Mouse (Mus musculus) CD4-positive, CD25-positive, alpha-beta regulatory T cell, adult 9 weeks (primary cell): Measurements from ENCODE around the gene BC067074. TPM values are rescaled to one million over a fixed set of nuclear protein-coding genes. Genes with fewer than 3 reads are reported as not detected.

Experiments
- polyA plus RNA-seq: library from polyadenylated mRNA; unstranded; fragments of 100-300 nt; shearing (Covaris generic); gene quantifications from one replicate; pipeline ENCODE4 v1.2.1, GENCODE M21; 2017

BC067074 gene
- 0.04 TPM for polyA plus RNA-seq

DNA sequence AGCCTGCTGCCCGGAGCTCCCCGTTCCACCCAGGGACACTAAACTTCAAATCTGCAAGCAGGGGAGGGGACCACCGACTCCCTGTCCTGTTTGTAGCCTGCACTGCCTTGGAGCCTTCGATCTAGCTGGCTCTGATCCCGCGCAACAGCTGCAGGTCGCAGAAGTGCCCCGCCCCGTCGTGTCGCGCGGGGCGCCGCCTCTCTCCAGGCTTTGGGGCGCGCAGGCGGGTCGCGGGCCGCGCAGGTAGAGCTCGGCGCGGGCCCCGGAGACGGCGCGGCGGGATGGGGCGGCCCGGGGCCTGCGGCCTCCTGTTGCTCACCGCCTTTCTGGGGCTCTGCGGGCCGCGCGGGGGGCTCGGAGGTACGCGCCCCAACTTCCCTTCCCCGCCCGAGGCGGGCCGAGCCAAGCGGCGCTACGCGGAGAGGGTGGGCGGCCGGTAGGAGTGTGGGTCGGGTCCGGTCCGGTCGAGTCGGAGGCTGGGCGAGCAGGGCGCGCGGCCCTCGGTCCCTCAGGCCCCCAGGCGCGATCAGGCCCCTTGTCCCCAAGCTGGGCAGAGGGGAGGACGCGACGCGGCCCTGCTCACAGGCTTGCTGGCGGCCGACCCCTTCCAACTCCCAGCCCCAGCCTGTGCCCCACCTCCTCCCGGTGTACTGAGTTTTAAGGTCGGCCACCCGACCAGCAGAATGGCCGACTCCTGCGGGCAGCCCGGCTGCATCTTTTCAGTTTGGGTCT lies at the start of gene BC067074:
Gene BC067074, plus strand, starts transcription at position 185 of the 732 bp plus-strand sequence.

Other genes starting within 250 kb of the BC067074 start
- gene Gpx8, start 246.7 kb upstream of the BC067074 start, polyA plus RNA-seq: not detected
- gene Gzma, start 192.2 kb upstream of the BC067074 start, polyA plus RNA-seq: 1.2 TPM
- 0.17 TPM for gene Esm1, start 83.5 kb upstream of the BC067074 start, polyA plus RNA-seq
- gene Gzmk, start 67.3 kb upstream of the BC067074 start, polyA plus RNA-seq: 2.2 TPM